Mouse (Mus musculus): ENCODE measurements at regions not wholly inside any gene's neighbourhood (a gene's known extent, or its start where the extent isn't known, plus 50 kb on each side); places are given as distances from the start of the nearest gene placed in this dataset.

DNA sequence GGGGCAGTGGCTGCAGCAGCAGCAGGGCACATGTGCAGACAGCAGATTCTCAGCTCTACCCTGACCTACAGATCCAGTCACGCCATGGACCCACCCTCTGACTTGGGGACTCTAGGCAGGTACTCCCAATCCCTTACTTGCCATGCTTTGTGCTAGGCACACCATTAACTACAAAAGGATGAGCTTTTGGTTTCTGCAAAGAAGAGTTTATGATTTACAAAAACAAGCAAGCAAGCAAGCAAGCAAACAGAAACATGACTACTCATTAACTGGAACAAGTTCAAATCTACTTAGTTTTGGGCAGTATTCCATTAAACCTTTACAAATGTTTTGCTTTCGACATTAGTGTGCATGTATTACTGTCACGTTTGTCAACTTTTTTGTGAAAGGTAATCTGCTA, 309.0 kb upstream of the Nmur2 start:
- Histone ChIP-seq H3K9ac (ENCODE audit: low read length) (no peak overlapping the region), H3K27me3 (ENCODE audit: control insufficient read depth, insufficient read depth, low read length) (no peaks in the 10 kb centered on the region), H3K4me2 (ENCODE audit: low read depth, low read length) (no peak overlapping the region), H3K4me3 (ENCODE audit: low read length) (no peak overlapping the region), H3K36me3 (ENCODE audit: control insufficient read depth, insufficient read depth) (no peaks in the 10 kb centered on the region), H3K9me3 (replicated peaks; ENCODE audit: control insufficient read depth, low read length) (no peaks in the 10 kb centered on the region), H3K27ac (ENCODE audit: low read length) (no peak overlapping the region), H3K4me1 (ENCODE audit: control insufficient read depth, insufficient read depth, low read length) (no peaks in the 10 kb centered on the region)
- ATAC-seq (replicated peaks; ENCODE audit: extremely low read depth, insufficient read depth, low FRiP score) = no peak
- 71% methylated on average over 3 of the region's 3 CpGs for WGBS

DNA sequence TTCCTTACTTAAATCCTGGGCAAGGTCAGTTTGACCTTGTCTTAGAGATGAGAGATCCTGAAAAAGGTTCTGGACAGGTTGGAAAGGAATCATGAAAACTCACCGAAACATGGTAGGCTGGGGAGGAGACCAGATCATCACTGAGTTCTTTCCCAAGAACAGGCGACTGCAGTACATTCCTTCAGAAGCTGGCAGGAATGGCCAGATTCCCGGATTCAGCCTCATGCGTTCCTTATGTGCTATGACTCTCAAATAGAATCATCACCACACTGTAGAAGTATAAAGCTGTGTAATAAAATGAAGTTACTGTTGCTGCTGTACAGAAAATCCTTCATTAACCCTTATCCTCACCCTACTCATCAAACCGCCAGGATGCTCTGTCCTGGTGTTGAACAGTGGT, 307.6 kb upstream of the Nmur2 start:
- Histone ChIP-seq H3K4me1 (ENCODE audit: control insufficient read depth, insufficient read depth, low read length) (no peaks in the 10 kb centered on the region), H3K4me2 (ENCODE audit: low read depth, low read length) (no peak overlapping the region), H3K9me3 (replicated peaks; ENCODE audit: control insufficient read depth, low read length) (no peaks in the 10 kb centered on the region), H3K36me3 (ENCODE audit: control insufficient read depth, insufficient read depth) (no peaks in the 10 kb centered on the region), H3K4me3 (ENCODE audit: low read length) (no peak overlapping the region), H3K27me3 (ENCODE audit: control insufficient read depth, insufficient read depth, low read length) (no peaks in the 10 kb centered on the region), H3K27ac (ENCODE audit: low read length) (no peak overlapping the region), H3K9ac (ENCODE audit: low read length) (no peak overlapping the region)
- no peak for ATAC-seq (replicated peaks; ENCODE audit: extremely low read depth, insufficient read depth, low FRiP score)
- WGBS = 86% methylated on average over 5 of the region's 5 CpGs

DNA sequence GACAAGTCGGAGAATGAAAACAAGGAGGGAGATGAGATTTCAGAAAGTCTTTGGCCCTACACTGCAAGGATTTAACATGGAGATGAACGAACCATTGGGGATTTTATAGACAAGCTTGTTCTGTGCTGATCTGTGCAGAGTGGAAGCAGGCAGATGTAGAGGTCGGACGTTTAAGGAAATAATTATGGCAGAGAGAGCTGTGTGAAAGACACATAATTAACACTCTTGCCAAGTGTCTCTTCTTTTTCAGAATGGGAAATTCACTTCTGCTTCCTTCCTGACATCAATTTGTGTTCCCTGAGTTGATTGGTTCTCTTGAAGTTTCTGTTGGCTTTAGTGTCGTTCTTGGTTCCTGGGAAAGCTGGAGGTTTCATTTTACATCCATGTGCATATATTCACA, 302.3 kb upstream of the Nmur2 start:
- no peaks in the 10 kb centered on the region for H3K27me3 ChIP-seq (ENCODE audit: control insufficient read depth, insufficient read depth, low read length)
- H3K36me3 ChIP-seq (ENCODE audit: control insufficient read depth, insufficient read depth) = no peaks in the 10 kb centered on the region
- H3K9ac ChIP-seq (ENCODE audit: low read length) = no peak overlapping the region
- 72% methylated on average over 5 of the region's 5 CpGs for WGBS
- no peak overlapping the region for H3K27ac ChIP-seq (ENCODE audit: low read length)
- H3K4me3 ChIP-seq (ENCODE audit: low read length) = no peak overlapping the region
- H3K9me3 ChIP-seq (replicated peaks; ENCODE audit: control insufficient read depth, low read length) = no peaks in the 10 kb centered on the region
- ATAC-seq (replicated peaks; ENCODE audit: extremely low read depth, insufficient read depth, low FRiP score) = no peak
- no peak overlapping the region for H3K4me2 ChIP-seq (ENCODE audit: low read depth, low read length)
- H3K4me1 ChIP-seq (ENCODE audit: control insufficient read depth, insufficient read depth, low read length) = no peaks in the 10 kb centered on the region

DNA sequence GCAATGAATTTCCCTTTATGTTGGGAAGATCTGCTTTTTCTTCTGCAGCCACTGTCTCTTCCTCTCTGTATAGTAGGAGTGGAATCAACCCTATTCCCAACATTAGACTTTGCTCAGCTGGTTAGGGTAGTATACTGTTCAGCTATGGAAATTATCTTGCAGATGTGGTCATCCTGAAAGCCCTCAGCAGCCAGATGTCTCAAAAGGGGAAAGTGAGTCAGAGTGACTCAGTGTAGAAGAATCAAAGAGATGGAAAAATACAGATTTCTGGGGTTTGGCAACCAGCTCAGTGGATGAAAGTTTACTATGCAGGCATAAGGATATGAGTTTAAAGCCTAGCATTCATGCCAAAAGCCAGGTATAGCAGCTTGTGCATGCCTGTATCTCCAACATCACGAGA, 300.9 kb upstream of the Nmur2 start:
- Histone ChIP-seq H3K36me3 (ENCODE audit: control insufficient read depth, insufficient read depth) (no peaks in the 10 kb centered on the region), H3K4me3 (ENCODE audit: low read length) (no peak overlapping the region), H3K27me3 (ENCODE audit: control insufficient read depth, insufficient read depth, low read length) (no peaks in the 10 kb centered on the region), H3K4me1 (ENCODE audit: control insufficient read depth, insufficient read depth, low read length) (no peaks in the 10 kb centered on the region), H3K4me2 (ENCODE audit: low read depth, low read length) (no peak overlapping the region), H3K9me3 (replicated peaks; ENCODE audit: control insufficient read depth, low read length) (no peaks in the 10 kb centered on the region), H3K27ac (ENCODE audit: low read length) (no peak overlapping the region), H3K9ac (ENCODE audit: low read length) (no peak overlapping the region)
- ATAC-seq (replicated peaks; ENCODE audit: extremely low read depth, insufficient read depth, low FRiP score) = no peak
- WGBS = 66% methylated on average over 1 of the region's 1 CpGs

DNA sequence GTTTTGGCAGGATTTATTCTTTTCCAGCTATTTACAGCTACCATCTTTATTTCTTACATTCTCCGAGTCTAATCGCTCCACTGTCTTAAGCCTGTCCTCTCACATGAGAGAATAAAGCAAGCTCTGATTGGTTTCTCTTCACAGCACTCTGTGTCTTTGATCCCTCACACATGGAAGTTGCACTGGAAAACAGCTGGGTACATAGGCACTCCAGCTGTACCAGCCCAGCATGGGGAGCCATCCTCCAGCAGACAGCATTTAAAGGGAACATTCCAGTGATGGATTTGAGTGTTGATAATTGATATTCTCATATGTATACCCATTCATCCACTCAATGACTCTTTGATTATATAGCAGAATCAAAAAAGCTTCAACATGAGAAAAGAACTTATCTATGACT, 300.2 kb upstream of the Nmur2 start:
- no peak for ATAC-seq (replicated peaks; ENCODE audit: extremely low read depth, insufficient read depth, low FRiP score)
- WGBS = 78% methylated on average over 2 of the region's 2 CpGs
- Histone ChIP-seq H3K36me3 (ENCODE audit: control insufficient read depth, insufficient read depth) (no peaks in the 10 kb centered on the region), H3K27ac (ENCODE audit: low read length) (no peak overlapping the region), H3K9me3 (replicated peaks; ENCODE audit: control insufficient read depth, low read length) (no peaks in the 10 kb centered on the region), H3K27me3 (ENCODE audit: control insufficient read depth, insufficient read depth, low read length) (no peaks in the 10 kb centered on the region), H3K4me2 (ENCODE audit: low read depth, low read length) (no peak overlapping the region), H3K4me3 (ENCODE audit: low read length) (no peak overlapping the region), H3K9ac (ENCODE audit: low read length) (no peak overlapping the region), H3K4me1 (ENCODE audit: control insufficient read depth, insufficient read depth, low read length) (no peaks in the 10 kb centered on the region)

DNA sequence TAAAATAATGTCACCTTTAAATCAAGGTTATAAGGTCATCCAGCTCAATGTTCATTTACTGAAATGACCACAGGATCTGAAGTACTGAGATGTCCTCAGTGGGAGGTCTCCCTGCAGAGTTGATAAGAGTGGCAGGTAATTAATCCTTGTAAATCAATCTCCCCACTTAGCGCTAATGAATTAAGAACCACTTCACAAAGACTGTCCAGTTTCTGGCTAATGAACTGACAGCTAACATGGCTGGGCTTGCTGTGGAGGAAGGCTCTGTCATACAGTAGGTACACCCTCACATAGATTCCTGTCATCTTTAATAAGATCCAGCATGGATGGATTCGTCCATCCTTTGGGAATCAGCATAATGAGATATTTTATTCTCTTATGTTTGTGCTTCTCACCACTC, 297.7 kb upstream of the Nmur2 start:
- Histone ChIP-seq H3K36me3 (ENCODE audit: control insufficient read depth, insufficient read depth) (no peaks in the 10 kb centered on the region), H3K27ac (ENCODE audit: low read length) (no peak overlapping the region), H3K9me3 (replicated peaks; ENCODE audit: control insufficient read depth, low read length) (no peaks in the 10 kb centered on the region), H3K4me1 (ENCODE audit: control insufficient read depth, insufficient read depth, low read length) (no peaks in the 10 kb centered on the region), H3K27me3 (ENCODE audit: control insufficient read depth, insufficient read depth, low read length) (no peaks in the 10 kb centered on the region), H3K9ac (ENCODE audit: low read length) (no peak overlapping the region), H3K4me3 (ENCODE audit: low read length) (no peak overlapping the region), H3K4me2 (ENCODE audit: low read depth, low read length) (no peak overlapping the region)
- 75% methylated on average over 2 of the region's 2 CpGs for WGBS
- no peak for ATAC-seq (replicated peaks; ENCODE audit: extremely low read depth, insufficient read depth, low FRiP score)

DNA sequence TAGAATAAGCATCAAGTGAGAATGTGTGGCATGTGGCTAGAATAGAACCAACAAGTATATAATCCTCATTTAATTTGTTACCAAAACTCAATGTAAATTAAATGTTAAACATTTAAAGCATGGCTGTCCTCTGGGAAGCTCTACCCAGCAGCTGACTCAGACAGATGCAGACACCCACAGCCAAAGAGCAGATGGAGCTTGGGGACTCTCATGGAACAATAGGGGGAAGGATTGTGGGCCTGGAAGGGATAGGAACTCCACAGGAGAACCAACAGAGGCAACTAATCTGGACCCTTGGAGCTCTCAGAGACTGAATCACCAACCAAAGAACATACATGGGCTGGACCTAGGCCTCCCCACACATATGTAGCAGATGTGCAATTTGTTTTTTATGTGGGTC, 295.1 kb upstream of the Nmur2 start:
- no peak overlapping the region for H3K27ac ChIP-seq (ENCODE audit: low read length)
- H3K4me1 ChIP-seq (ENCODE audit: control insufficient read depth, insufficient read depth, low read length) = no peaks in the 10 kb centered on the region
- no peak overlapping the region for H3K4me3 ChIP-seq (ENCODE audit: low read length)
- no peaks in the 10 kb centered on the region for H3K9me3 ChIP-seq (replicated peaks; ENCODE audit: control insufficient read depth, low read length)
- H3K4me2 ChIP-seq (ENCODE audit: low read depth, low read length) = no peak overlapping the region
- H3K36me3 ChIP-seq (ENCODE audit: control insufficient read depth, insufficient read depth) = no peaks in the 10 kb centered on the region
- ATAC-seq (replicated peaks; ENCODE audit: extremely low read depth, insufficient read depth, low FRiP score) = no peak
- H3K9ac ChIP-seq (ENCODE audit: low read length) = no peak overlapping the region
- H3K27me3 ChIP-seq (ENCODE audit: control insufficient read depth, insufficient read depth, low read length) = no peaks in the 10 kb centered on the region

DNA sequence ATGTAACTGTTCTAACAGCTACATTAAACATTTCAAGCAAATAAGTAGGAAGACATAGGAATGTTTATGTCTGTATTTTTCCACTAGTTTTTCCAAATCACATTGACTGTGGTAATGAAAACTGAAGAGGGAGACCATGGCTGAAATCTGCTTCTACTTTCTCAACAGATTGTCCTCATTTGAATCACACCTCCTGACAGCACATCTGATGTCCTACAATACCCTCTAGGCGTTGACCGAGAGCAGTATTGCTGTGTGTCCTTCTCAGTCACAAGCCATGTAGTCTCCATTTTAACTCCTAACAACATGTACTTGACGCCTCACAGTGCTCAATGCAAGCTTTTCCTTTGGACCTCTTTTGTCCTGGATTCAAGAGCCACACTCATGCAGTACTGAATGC, 279.5 kb upstream of the Nmur2 start:
- H3K4me2 ChIP-seq (ENCODE audit: low read depth, low read length) = no peak overlapping the region
- H3K9me3 ChIP-seq (replicated peaks; ENCODE audit: control insufficient read depth, low read length) = no peaks in the 10 kb centered on the region
- H3K36me3 ChIP-seq (ENCODE audit: control insufficient read depth, insufficient read depth) = no peaks in the 10 kb centered on the region
- no peak for ATAC-seq (replicated peaks; ENCODE audit: extremely low read depth, insufficient read depth, low FRiP score)
- H3K4me3 ChIP-seq (ENCODE audit: low read length) = no peak overlapping the region
- no peaks in the 10 kb centered on the region for H3K27me3 ChIP-seq (ENCODE audit: control insufficient read depth, insufficient read depth, low read length)
- WGBS = 75% methylated on average over 3 of the region's 3 CpGs
- no peak overlapping the region for H3K9ac ChIP-seq (ENCODE audit: low read length)
- H3K27ac ChIP-seq (ENCODE audit: low read length) = no peak overlapping the region
- H3K4me1 ChIP-seq (ENCODE audit: control insufficient read depth, insufficient read depth, low read length) = no peaks in the 10 kb centered on the region

DNA sequence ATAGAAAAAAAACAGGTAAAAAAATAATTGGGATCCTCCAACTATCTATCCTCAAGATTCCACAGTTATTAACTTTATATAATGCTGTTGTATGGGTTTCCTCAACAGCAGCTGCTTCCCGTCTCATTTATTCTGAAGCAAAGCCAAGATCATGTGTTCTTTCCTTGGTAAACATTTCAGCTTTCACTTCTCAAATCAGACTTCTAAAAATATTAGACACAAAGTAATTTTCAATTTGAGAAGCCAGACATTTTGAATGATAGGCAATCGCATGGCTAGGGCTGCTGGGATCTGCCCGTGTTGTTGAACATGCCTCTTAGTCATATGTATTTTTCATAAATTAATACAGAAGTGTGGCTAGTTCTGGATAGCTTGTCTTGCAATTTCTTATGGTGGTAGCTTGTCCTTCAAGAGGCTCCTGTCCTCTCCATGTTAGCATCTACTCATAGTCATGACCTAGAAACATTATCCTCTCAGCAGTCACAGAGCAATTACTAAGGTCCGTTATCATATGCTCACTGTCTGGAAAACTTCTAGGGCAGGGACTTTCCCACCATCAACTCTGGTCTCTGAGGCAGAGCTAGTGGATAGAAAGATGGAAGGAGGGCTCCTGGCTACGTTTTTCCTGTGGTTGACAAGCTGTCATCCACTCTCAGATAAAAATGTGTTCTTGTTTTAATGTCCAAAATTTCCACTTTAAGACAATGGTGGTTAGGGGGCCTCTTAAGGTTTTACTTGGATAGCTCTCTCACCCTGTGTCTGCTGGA, 274.6 kb upstream of the Nmur2 start:
- no peak for ATAC-seq (replicated peaks; ENCODE audit: extremely low read depth, insufficient read depth, low FRiP score)
- WGBS = 53% methylated on average over 5 of the region's 5 CpGs
- Histone ChIP-seq H3K9me3 (replicated peaks; ENCODE audit: control insufficient read depth, low read length) (no peaks in the 10 kb centered on the region), H3K4me1 (ENCODE audit: control insufficient read depth, insufficient read depth, low read length) (no peaks in the 10 kb centered on the region), H3K4me3 (ENCODE audit: low read length) (no peak overlapping the region), H3K36me3 (ENCODE audit: control insufficient read depth, insufficient read depth) (no peaks in the 10 kb centered on the region), H3K27me3 (ENCODE audit: control insufficient read depth, insufficient read depth, low read length) (no peaks in the 10 kb centered on the region), H3K9ac (ENCODE audit: low read length) (no peak overlapping the region), H3K27ac (ENCODE audit: low read length) (no peak overlapping the region), H3K4me2 (ENCODE audit: low read depth, low read length) (no peak overlapping the region)

Measured in heart, embryonic 16.5 days (tissue).